Mouse (Mus musculus) E14TG2a.4 (cell line): ENCODE data around the gene Pik3ip1.
A peak's percentile ranks its signal among the peaks of the same experiment; 100 is the strongest.

Source experiments
- H3K27me3 ChIP-seq: 2 replicates; pipeline ENCODE4 v1.6.1; 2014; ENCODE audit warnings: low read length, control low read depth; ENCODE audit not compliant: insufficient read depth
- H3K36me3 ChIP-seq: 2 replicates; pipeline ENCODE4 v1.6.1; 2014; ENCODE audit warnings: low read length, control low read depth; ENCODE audit not compliant: insufficient read depth
- H3K4me1 ChIP-seq: replicated peaks from 2 replicates; pipeline ENCODE4 v1.6.1; 2014; ENCODE audit warnings: low read depth, low read length, control low read depth
- H3K4me3 ChIP-seq: replicated peaks from 2 replicates; pipeline ENCODE4 v1.5.1; 2014; ENCODE audit warnings: mild to moderate bottlenecking, low read length
- H3K9me3 ChIP-seq: 2 replicates; pipeline ENCODE4 v1.6.1; 2014; ENCODE audit warnings: low read length, control low read depth
- CTCF ChIP-seq: conservative IDR thresholded peaks from 2 replicates; pipeline ENCODE4 v1.5.1; 2014; ENCODE audit warnings: low read length
- NANOG ChIP-seq: IDR thresholded peaks from 2 replicates; pipeline ENCODE4 v1.6.1; 2014; ENCODE audit warnings: borderline replicate concordance, low read length, mixed read lengths
- POU5F1 ChIP-seq: IDR thresholded peaks from 2 replicates; pipeline ENCODE4 v1.6.1; 2014; ENCODE audit warnings: low read length, borderline replicate concordance

The Pik3ip1 gene

DNA sequence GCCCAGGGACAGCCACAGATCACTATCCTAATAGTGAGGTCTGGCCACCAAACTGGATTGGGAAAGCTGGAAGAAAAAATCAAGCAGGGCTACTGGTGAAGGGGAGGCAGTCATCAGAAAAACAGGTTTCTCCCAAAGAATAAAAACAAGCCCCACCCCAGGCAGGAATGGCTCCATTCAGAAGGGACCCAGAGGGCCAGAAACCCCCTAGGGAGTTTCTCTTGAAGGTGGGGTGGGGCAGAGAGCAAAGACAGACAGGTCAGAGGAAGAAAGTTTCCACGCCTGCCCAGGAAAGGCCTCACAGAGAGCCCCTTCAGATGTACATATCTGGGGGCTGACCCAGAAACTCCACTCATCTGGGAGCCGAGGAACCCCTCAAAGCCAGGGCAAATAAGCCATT is 40.0 kb downstream of the Pik3ip1 start:
- Histone ChIP-seq H3K4me1 (peaks cover 90% of the 10 kb centered on the region), H3K9me3 (no peaks in the 10 kb centered on the region), H3K4me3 (peak overlapping the region; percentile 88), H3K27me3 (no peaks in the 10 kb centered on the region), H3K36me3 (peaks cover 15% of the 10 kb centered on the region; the same call in 1 of the 2 replicates)
- TF ChIP-seq NANOG (no peak), CTCF (no peak), POU5F1 (no peak)

DNA sequence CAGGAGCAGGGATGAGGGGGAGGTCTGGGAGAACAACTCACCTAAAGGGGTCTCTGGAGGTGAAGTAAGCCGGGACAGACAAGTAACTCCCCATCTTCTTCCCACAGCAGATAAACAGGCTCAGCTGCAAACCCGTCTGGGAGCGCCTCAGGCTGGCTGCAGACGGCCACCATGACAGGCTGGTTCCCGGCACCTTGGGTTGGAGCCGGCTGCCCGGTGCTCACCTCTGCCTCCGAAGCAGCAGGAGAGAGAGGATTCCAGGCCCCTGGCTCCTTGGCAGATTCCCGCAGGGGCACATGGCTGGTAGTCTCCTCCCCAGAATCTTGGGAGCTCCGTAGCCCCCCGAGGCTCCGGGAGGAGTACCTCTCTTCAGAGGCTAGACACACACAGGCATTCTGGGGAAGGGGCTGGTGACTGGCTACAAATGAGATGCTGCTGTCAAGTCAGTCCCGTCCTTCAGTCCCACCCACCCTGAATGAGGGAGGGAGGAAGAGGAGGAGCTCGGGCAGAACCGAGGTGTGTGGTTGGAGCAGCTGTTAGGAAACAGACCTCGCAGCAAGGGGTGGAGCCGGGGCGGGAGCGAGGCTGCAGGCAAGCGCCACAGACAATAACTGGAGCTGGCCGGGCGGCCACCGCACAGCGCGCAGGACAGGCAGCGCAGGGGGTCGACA is 40.9 kb downstream of the Pik3ip1 start:
- Histone ChIP-seq H3K36me3 (peaks cover 16% of the 10 kb centered on the region; the same call in 1 of the 2 replicates), H3K9me3 (no peaks in the 10 kb centered on the region), H3K27me3 (no peaks in the 10 kb centered on the region), H3K4me3 (peak overlapping the region; percentile 88), H3K4me1 (peaks cover 91% of the 10 kb centered on the region)
- TF ChIP-seq POU5F1 (no peak), NANOG (no peak), CTCF (no peak)

DNA sequence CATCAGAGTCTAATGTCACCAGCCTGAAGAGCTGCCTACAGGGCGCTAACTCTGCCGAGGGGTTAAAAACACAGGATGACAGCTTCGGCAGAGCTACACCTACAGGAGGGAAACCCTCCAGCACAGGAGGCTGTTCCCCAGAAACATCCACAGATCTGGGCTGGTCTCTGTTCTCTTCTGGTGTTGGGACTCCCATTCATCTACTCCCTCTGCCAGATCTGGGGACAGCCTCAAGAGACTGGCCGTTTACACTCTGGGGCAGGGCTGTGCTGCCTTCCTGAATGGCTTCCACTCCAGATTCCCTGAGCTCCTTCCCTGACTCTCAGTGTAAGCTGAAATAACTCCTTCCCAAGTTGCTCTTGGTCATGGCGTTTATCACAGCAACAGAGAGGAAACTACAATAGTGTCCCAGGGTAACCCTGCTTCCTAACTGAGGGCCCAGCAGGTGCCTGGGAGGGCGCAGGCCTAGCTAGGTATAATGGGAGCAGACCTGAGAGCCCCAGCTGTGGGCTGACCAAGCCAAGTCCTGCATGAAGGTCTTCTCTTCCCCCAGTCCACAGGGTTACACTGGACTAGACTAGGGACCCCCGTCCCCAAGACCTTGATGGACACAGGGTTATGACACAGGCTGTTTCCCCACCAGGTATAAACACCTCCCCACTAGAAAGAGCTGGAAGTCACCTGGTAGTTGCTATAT is 41.5 kb downstream of the Pik3ip1 start:
- no peak for TF ChIP-seq NANOG
- TF ChIP-seq POU5F1 = no peak
- TF ChIP-seq CTCF = no peak
- Histone ChIP-seq H3K36me3 (peaks cover 13% of the 10 kb centered on the region; the same call in 1 of the 2 replicates), H3K4me1 (peaks cover 90% of the 10 kb centered on the region), H3K9me3 (no peaks in the 10 kb centered on the region), H3K4me3 (peak overlapping the region; percentile 88), H3K27me3 (no peaks in the 10 kb centered on the region)

DNA sequence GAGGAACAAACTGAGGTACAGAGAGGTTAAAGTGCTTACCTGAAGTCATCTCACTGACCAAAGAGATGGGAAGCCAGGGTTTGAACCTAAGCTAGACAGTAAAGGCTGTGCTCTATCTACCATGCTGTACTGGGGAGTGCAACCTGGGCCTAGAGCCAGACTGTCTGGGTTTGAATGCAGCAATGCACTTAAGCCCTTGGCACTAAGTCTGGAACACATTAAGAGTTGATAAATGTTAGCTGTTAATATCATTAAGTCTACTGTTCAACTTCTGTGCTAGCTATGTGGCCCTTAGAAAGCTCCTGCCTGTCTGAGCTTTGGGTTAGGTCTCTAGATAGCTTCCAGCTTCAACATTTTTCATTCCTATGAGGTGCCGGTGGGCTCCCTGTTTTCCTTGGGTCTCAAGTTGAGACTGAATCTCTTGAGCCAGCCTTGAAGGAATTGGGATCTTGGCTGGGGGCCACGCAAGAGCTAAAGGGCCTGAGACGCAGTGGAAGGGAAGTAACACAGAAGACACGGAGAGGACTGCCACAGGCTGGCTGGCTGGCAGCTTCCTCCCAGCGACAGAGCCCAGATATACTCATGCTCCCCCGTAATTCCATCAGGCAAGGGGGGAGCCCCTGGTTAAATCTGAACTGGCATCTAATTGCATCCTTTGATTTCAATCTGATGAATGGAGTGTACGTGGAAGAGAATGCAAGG is 43.5 kb downstream of the Pik3ip1 start:
- Histone ChIP-seq H3K4me3 (peak overlapping the region; percentile 41), H3K9me3 (no peaks in the 10 kb centered on the region), H3K4me1 (peaks cover 81% of the 10 kb centered on the region), H3K27me3 (no peaks in the 10 kb centered on the region), H3K36me3 (peaks cover 15% of the 10 kb centered on the region; the same call in 1 of the 2 replicates)
- TF ChIP-seq CTCF = no peak
- TF ChIP-seq NANOG = no peak
- TF ChIP-seq POU5F1 = no peak

DNA sequence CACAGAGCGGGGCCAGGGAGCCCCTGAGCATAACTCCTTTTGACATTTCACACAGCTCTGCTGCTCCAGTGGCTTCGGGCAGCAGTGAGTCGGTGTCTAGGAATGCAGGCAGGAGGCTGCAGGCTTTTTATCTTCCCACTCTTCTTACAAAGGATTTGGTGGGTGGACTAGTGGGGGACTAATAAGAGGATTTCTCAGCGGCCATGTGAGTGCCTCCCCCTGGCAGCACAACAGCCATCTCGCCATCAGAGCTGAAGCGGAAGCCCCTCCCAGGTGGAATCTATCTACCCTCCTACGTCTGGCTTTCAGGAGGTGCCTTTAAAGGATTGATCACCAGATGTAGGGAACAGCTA is 44.1 kb downstream of the Pik3ip1 start:
- H3K27me3 ChIP-seq = no peaks in the 10 kb centered on the region
- TF ChIP-seq CTCF = no peak
- TF ChIP-seq POU5F1 = no peak
- no peak for TF ChIP-seq NANOG
- H3K4me1 ChIP-seq = peaks cover 76% of the 10 kb centered on the region
- no peaks in the 10 kb centered on the region for H3K9me3 ChIP-seq
- peaks cover 14% of the 10 kb centered on the region; the same call in 1 of the 2 replicates for H3K36me3 ChIP-seq
- H3K4me3 ChIP-seq = peak overlapping the region; percentile 41

DNA sequence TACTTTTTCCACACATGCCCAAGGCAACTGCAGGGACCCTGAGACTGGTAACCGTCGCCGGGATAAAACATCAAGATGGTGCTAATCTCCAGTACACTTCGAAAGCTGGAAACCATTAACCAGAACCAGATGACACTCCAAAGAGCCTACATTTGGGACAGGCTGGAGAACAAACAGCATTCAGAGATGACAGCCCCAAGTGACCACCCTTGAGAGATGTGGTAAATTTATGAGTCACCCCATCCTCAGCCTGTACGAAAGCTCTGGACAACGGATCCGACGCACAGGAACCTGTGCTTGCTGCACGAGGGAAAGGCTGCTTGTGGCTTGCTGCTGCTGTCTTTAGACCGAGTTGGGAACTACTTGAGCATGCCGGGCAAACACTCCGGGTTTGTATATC is 44.5 kb downstream of the Pik3ip1 start:
- Histone ChIP-seq H3K4me1 (peaks cover 74% of the 10 kb centered on the region), H3K9me3 (no peaks in the 10 kb centered on the region), H3K4me3 (peak overlapping the region; percentile 41; the same call in 1 of the 2 replicates), H3K36me3 (peaks cover 14% of the 10 kb centered on the region; the same call in 1 of the 2 replicates), H3K27me3 (no peaks in the 10 kb centered on the region)
- no peak for TF ChIP-seq POU5F1
- no peak for TF ChIP-seq CTCF
- TF ChIP-seq NANOG = no peak

DNA sequence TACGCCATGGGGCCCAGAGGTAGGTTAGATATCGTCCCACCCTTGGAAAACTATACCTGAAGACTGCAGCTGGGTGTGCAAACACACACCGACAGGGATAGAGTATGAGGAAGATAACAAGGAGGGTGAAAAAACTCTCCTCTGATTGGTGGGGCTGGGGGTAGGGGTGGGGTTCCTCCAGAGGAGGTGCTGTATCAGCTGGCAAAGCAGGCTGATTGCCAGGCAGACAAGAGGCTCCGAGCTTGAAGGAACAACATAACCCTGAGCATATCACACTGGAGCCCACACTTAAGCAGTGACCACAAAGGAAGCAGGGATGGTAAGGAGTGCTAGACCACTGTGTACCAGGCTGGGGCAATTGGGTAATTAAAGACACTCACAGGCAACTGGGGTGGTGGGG is 49.2 kb downstream of the Pik3ip1 start:
- H3K4me1 ChIP-seq = peaks cover 61% of the 10 kb centered on the region

DNA sequence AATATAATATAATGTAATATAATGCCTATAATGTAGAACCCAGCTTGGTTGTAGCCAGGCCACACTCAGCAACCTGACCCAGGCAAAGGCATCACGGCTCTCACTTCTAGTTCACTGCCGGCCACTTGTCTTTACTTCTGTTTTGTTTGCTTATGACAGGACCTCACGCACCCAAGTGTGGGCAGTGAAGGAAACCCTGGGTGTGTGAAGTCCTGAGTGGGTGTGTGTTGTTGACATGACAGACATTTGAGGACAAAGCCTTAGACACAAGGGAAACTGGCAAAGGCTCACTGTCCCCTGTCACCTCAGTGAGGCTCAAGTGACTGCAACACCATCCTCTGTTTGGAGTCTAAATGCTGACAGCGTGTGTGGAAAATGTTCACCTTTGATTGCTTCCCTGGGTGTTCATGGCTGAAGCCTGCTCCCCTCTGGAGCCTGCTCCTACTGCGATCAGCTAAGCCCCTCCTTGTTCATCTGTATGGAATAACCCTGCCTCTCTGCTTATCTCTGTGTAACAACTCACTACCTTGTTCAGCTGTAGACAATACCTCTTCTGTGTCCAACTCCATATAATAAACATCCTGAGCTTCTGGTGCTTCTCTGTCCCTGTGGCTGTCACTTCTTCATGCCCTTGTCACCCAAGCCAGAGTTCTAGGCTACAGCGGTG is 51.1 kb downstream of the Pik3ip1 start:
- Histone ChIP-seq H3K4me3 (no peak overlapping the region), H3K36me3 (peaks cover 38% of the 10 kb centered on the region), H3K9me3 (no peaks in the 10 kb centered on the region), H3K4me1 (peaks cover 57% of the 10 kb centered on the region), H3K27me3 (no peaks in the 10 kb centered on the region)
- TF ChIP-seq POU5F1 (no peak), CTCF (no peak), NANOG (no peak)

More for the DNA sequence above, 49.2 kb downstream of the Pik3ip1 start:
- peaks cover 32% of the 10 kb centered on the region for H3K36me3 ChIP-seq
- TF ChIP-seq POU5F1 = no peak
- TF ChIP-seq NANOG = no peak
- TF ChIP-seq CTCF = no peak
- no peak overlapping the region for H3K4me3 ChIP-seq
- no peaks in the 10 kb centered on the region for H3K27me3 ChIP-seq
- no peaks in the 10 kb centered on the region for H3K9me3 ChIP-seq
